Mouse (Mus musculus): Measurements from ENCODE around the gene Hoxd10.

Hoxd10 gene

GRCm38 (mm10) chr2:74709465-74710419, 18.0 kb downstream of the Hoxd10 start:
- DNase-seq (ENCODE audit: low read depth, low spot score), result peak; percentile 44

- DNase-seq (ENCODE audit: low read depth, low spot score), result peak; percentile 73
These were observed 19.3 kb downstream of the Hoxd10 start for GRCm38 (mm10) chr2:74710929-74711543.

GRCm38 (mm10) chr2:74711721-74712621, 20.2 kb downstream of the Hoxd10 start, which contains the start of the genes Hoxd3 and Hoxd4:
Gene Hoxd3, plus strand, starts transcription at chr2:74711927.
Gene Hoxd4, plus strand, starts transcription at chr2:74711929.
- peak; percentile 68 for DNase-seq (ENCODE audit: low read depth, low spot score)

- no peak for DNase-seq (ENCODE audit: low read depth, low spot score)
These were observed 21.8 kb downstream of the Hoxd10 start for GRCm38 (mm10) chr2:74713239-74714150.

- no peak for DNase-seq (ENCODE audit: low read depth, low spot score)
These were observed 22.5 kb downstream of the Hoxd10 start for GRCm38 (mm10) chr2:74714156-74714789.

GRCm38 (mm10) chr2:74714881-74715280, 23.2 kb downstream of the Hoxd10 start:
- peak; percentile 70 for DNase-seq (ENCODE audit: low read depth, low spot score)

DNA sequence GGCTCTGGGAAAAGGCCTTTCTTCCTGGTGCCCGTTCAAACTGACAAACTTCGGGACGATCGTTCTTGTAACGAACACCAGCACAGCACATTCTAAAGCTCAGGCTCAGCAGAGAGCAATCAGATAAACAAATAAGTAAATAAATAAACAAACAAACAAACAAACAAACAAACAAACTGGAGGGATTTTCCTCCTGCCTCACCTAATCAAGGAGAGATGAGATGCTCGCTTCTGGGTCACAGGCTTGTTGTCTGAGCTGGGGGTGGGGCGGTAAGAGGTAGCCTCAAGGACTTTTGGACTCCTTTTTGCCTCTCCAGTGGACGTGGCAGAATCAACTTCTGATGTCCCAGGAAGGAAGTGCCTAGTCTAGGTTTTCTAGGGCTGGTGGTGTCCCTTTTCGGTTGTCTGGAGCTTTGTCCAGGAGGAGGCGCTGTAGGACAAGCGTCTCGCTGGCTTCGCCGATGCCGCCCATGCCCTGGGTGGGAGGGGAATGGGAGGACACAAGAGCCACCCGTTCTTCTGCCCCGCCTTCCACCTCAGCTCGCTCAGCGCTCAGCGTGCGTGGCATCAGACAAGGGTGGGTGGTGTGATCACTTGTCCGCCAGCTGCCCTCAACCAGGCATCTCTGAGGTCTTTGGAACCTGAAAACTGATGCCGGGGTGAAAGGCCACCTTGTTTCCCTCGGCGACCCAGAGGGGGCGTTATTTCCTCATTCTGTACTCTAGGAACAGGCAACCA, 23.9 kb downstream of the Hoxd10 start:
- DNase-seq (ENCODE audit: low read depth, low spot score), result peak; percentile 98

GRCm38 (mm10) chr2:74720384-74720783, 28.7 kb downstream of the Hoxd10 start:
- DNase-seq (ENCODE audit: low read depth, low spot score), result no peak

- no peak for DNase-seq (ENCODE audit: low read depth, low spot score)
These were observed 29.3 kb downstream of the Hoxd10 start for GRCm38 (mm10) chr2:74720955-74721491.

DNA sequence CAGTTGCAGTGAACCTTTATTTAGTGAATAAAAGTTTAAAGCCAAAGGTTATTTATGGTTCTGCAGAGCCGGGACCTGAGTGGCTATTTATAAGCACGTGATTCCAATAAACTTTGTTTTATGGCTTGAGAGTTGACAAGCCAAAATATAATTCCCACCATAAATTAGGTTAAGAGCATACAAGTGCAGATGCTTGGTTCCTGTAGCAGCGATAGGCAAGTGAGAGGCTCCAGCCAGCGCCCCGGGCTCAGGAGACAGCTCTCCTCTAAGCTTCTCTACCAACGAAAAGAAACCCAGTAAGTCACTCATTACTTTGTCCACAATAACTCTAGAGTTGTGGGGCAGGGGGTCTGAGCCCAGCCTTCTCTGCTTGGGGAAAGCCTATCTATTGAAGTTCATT, 30.2 kb downstream of the Hoxd10 start:
- DNase-seq (ENCODE audit: low read depth, low spot score), result no peak

GRCm38 (mm10) chr2:74722949-74723348, 31.2 kb downstream of the Hoxd10 start:
- DNase-seq (ENCODE audit: low read depth, low spot score), result no peak

- no peak for DNase-seq (ENCODE audit: low read depth, low spot score)
These were observed 32.7 kb downstream of the Hoxd10 start for GRCm38 (mm10) chr2:74724244-74725015.

DNA sequence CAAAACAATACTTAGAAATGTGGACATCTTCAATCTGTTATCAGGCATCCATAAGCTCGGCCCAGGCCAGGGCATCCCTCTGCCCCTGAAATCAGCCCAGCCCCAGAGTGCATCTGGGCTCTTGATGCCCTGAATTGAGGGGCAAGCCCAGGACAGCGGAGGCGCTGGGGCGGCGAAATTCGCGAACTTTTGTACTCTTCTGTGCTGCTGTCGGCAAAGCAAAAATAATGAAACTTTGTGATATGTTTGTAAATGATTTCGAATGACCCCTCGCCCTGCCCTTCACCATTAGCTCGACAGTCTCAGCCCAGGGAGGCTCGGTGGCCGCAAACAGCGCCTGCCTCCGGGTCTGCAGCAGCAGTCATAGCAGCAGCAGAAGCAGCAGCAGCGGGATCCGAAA, 33.4 kb downstream of the Hoxd10 start:
- DNase-seq (ENCODE audit: low read depth, low spot score), result no peak

GRCm38 (mm10) chr2:74726551-74726950, 34.8 kb downstream of the Hoxd10 start, which contains the start of gene Gm28230:
Gene Gm28230, plus strand, starts transcription at chr2:74726728.
- no peak for DNase-seq (ENCODE audit: low read depth, low spot score)

GRCm38 (mm10) chr2:74726973-74727639, 35.4 kb downstream of the Hoxd10 start:
- no peak for DNase-seq (ENCODE audit: low read depth, low spot score)

GRCm38 (mm10) chr2:74727640-74728302, 36.0 kb downstream of the Hoxd10 start:
- no peak for DNase-seq (ENCODE audit: low read depth, low spot score)

DNA sequence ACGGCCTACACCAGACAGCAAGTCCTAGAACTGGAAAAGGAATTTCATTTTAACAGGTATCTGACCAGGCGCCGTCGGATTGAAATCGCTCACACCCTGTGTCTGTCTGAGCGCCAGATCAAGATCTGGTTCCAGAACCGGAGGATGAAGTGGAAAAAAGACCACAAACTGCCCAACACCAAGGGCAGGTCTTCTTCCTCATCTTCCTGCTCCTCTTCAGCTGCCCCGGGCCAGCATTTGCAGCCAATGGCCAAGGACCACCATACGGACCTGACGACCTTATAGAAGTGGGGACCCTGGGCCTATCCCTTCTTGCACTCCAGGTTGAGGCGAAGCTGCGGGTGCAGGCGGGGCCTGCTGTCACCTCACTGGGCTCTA, 36.6 kb downstream of the Hoxd10 start:
- DNase-seq (ENCODE audit: low read depth, low spot score), result no peak

All from 3T3-L1 (cell line).